Mouse (Mus musculus): ENCODE measurements at regions not wholly inside any gene's neighbourhood (a gene's known extent, or its start where the extent isn't known, plus 50 kb on each side); places are given as distances from the start of the nearest gene placed in this dataset.

- 74% methylated on average over 1 of the region's 1 CpGs for WGBS
- ATAC-seq = no peak
- Histone ChIP-seq H3K4me3 (no peak overlapping the region), H3K4me2 (no peak overlapping the region), H3K27me3 (no peaks in the 10 kb centered on the region), H3K4me1 (no peaks in the 10 kb centered on the region), H3K27ac (no peak overlapping the region), H3K9ac (no peak overlapping the region), H3K36me3 (ENCODE audit: poor library complexity, severe bottlenecking) (no peaks in the 10 kb centered on the region), H3K9me3 (replicated peaks) (no peaks in the 10 kb centered on the region)
These were observed 1118.6 kb upstream of the Celf2 start for GRCm38 (mm10) chr2:8628007-8628406.

- Histone ChIP-seq H3K4me1 (no peaks in the 10 kb centered on the region), H3K27ac (no peak overlapping the region), H3K9me3 (replicated peaks) (no peaks in the 10 kb centered on the region), H3K36me3 (ENCODE audit: poor library complexity, severe bottlenecking) (no peaks in the 10 kb centered on the region), H3K27me3 (no peaks in the 10 kb centered on the region), H3K9ac (no peak overlapping the region), H3K4me2 (no peak overlapping the region), H3K4me3 (no peak overlapping the region)
- no peak for ATAC-seq
- WGBS = 93% methylated on average over 2 of the region's 2 CpGs
These were observed 1119.3 kb upstream of the Celf2 start for GRCm38 (mm10) chr2:8628485-8629208.

- H3K4me2 ChIP-seq = no peak overlapping the region
- no peaks in the 10 kb centered on the region for H3K36me3 ChIP-seq (ENCODE audit: poor library complexity, severe bottlenecking)
- no peak overlapping the region for H3K9ac ChIP-seq
- WGBS = 45% methylated on average over 7 of the region's 7 CpGs
- H3K27ac ChIP-seq = no peak overlapping the region
- H3K9me3 ChIP-seq (replicated peaks) = no peaks in the 10 kb centered on the region
- no peaks in the 10 kb centered on the region for H3K27me3 ChIP-seq
- H3K4me3 ChIP-seq = no peak overlapping the region
- ATAC-seq = peak; percentile 21; the same call in 1 of the 2 replicates
- no peaks in the 10 kb centered on the region for H3K4me1 ChIP-seq
These were observed 1128.7 kb upstream of the Celf2 start for GRCm38 (mm10) chr2:8638082-8638481.

GRCm38 (mm10) chr2:8639282-8639681 is 1129.9 kb upstream of the Celf2 start:
- Histone ChIP-seq H3K27ac (no peak overlapping the region), H3K4me1 (no peaks in the 10 kb centered on the region), H3K27me3 (no peaks in the 10 kb centered on the region), H3K9me3 (replicated peaks) (no peaks in the 10 kb centered on the region), H3K4me2 (no peak overlapping the region), H3K9ac (no peak overlapping the region), H3K36me3 (ENCODE audit: poor library complexity, severe bottlenecking) (no peaks in the 10 kb centered on the region), H3K4me3 (no peak overlapping the region)
- WGBS = 52% methylated on average over 3 of the region's 3 CpGs
- ATAC-seq = no peak

- H3K36me3 ChIP-seq (ENCODE audit: poor library complexity, severe bottlenecking) = no peaks in the 10 kb centered on the region
- no peak overlapping the region for H3K4me2 ChIP-seq
- WGBS = 46% methylated on average over 1 of the region's 1 CpGs
- H3K27me3 ChIP-seq = no peaks in the 10 kb centered on the region
- no peak overlapping the region for H3K9ac ChIP-seq
- H3K27ac ChIP-seq = no peak overlapping the region
- no peaks in the 10 kb centered on the region for H3K4me1 ChIP-seq
- no peaks in the 10 kb centered on the region for H3K9me3 ChIP-seq (replicated peaks)
- H3K4me3 ChIP-seq = no peak overlapping the region
- ATAC-seq = peak; percentile 53; the same call in 1 of the 2 replicates
These were observed 1136.1 kb upstream of the Celf2 start for GRCm38 (mm10) chr2:8645463-8645862.

- no peak overlapping the region for H3K4me3 ChIP-seq
- H3K4me2 ChIP-seq = no peak overlapping the region
- H3K9ac ChIP-seq = no peak overlapping the region
- no peak for ATAC-seq
- no peaks in the 10 kb centered on the region for H3K9me3 ChIP-seq (replicated peaks)
- H3K36me3 ChIP-seq (ENCODE audit: poor library complexity, severe bottlenecking) = no peaks in the 10 kb centered on the region
- WGBS = 86% methylated on average over 7 of the region's 7 CpGs
- no peaks in the 10 kb centered on the region for H3K4me1 ChIP-seq
- no peak overlapping the region for H3K27ac ChIP-seq
- no peaks in the 10 kb centered on the region for H3K27me3 ChIP-seq
These were observed 1151.2 kb upstream of the Celf2 start for GRCm38 (mm10) chr2:8660544-8660943.

- no peak overlapping the region for H3K4me3 ChIP-seq
- ATAC-seq = peak; percentile 80
- H3K4me2 ChIP-seq = peak overlapping the region; percentile 33; the same call in 1 of the 2 replicates
- no peaks in the 10 kb centered on the region for H3K9me3 ChIP-seq (replicated peaks)
- no peak overlapping the region for H3K27ac ChIP-seq
- H3K36me3 ChIP-seq (ENCODE audit: poor library complexity, severe bottlenecking) = no peaks in the 10 kb centered on the region
- H3K27me3 ChIP-seq = no peaks in the 10 kb centered on the region; the same call in 1 of the 2 replicates
- WGBS = 15% methylated on average over 10 of the region's 10 CpGs
- H3K4me1 ChIP-seq = no peaks in the 10 kb centered on the region
- no peak overlapping the region for H3K9ac ChIP-seq
These were observed 1164.5 kb upstream of the Celf2 start for GRCm38 (mm10) chr2:8673751-8674378.

- Histone ChIP-seq H3K4me3 (no peak overlapping the region), H3K9me3 (replicated peaks) (no peaks in the 10 kb centered on the region), H3K27me3 (no peaks in the 10 kb centered on the region; the same call in 1 of the 2 replicates), H3K27ac (no peak overlapping the region), H3K36me3 (ENCODE audit: poor library complexity, severe bottlenecking) (no peaks in the 10 kb centered on the region), H3K9ac (no peak overlapping the region), H3K4me2 (no peak overlapping the region), H3K4me1 (no peaks in the 10 kb centered on the region)
- WGBS = 79% methylated on average over 4 of the region's 4 CpGs
- no peak for ATAC-seq
These were observed 1166.2 kb upstream of the Celf2 start for GRCm38 (mm10) chr2:8675537-8675936.

GRCm38 (mm10) chr2:8676546-8676945 is 1167.2 kb upstream of the Celf2 start:
- Histone ChIP-seq H3K9me3 (replicated peaks) (no peaks in the 10 kb centered on the region), H3K4me2 (no peak overlapping the region), H3K9ac (no peak overlapping the region), H3K4me1 (no peaks in the 10 kb centered on the region), H3K27ac (no peak overlapping the region), H3K36me3 (ENCODE audit: poor library complexity, severe bottlenecking) (no peaks in the 10 kb centered on the region), H3K27me3 (no peaks in the 10 kb centered on the region; the same call in 1 of the 2 replicates), H3K4me3 (no peak overlapping the region)
- no peak for ATAC-seq
- 14% methylated on average over 4 of the region's 4 CpGs for WGBS

- no peak overlapping the region for H3K27ac ChIP-seq
- no peak overlapping the region for H3K4me2 ChIP-seq
- H3K9me3 ChIP-seq (replicated peaks) = no peaks in the 10 kb centered on the region
- 71% methylated on average over 8 of the region's 8 CpGs for WGBS
- ATAC-seq = no peak
- no peaks in the 10 kb centered on the region for H3K4me1 ChIP-seq
- H3K9ac ChIP-seq = no peak overlapping the region
- H3K4me3 ChIP-seq = no peak overlapping the region
- no peaks in the 10 kb centered on the region for H3K36me3 ChIP-seq (ENCODE audit: poor library complexity, severe bottlenecking)
- no peaks in the 10 kb centered on the region for H3K27me3 ChIP-seq
These were observed 1181.7 kb upstream of the Celf2 start for GRCm38 (mm10) chr2:8690846-8691643.

GRCm38 (mm10) chr2:8729306-8729705 is 1151.7 kb upstream of the 4930412O13Rik start:
- no peaks in the 10 kb centered on the region for H3K27me3 ChIP-seq

GRCm38 (mm10) chr2:8754142-8754541 is 1126.9 kb upstream of the 4930412O13Rik start:
- H3K27me3 ChIP-seq = no peaks in the 10 kb centered on the region
- no peak overlapping the region for H3K4me2 ChIP-seq
- no peak overlapping the region for H3K9ac ChIP-seq
- no peaks in the 10 kb centered on the region for H3K36me3 ChIP-seq (ENCODE audit: poor library complexity, severe bottlenecking)
- ATAC-seq = peak; percentile 73
- 20% methylated on average over 1 of the region's 1 CpGs for WGBS
- H3K27ac ChIP-seq = no peak overlapping the region
- H3K4me3 ChIP-seq = no peak overlapping the region
- no peaks in the 10 kb centered on the region for H3K4me1 ChIP-seq
- H3K9me3 ChIP-seq (replicated peaks) = no peaks in the 10 kb centered on the region

More at GRCm38 (mm10) chr2:8729306-8729705, 1151.7 kb upstream of the 4930412O13Rik start:
- Histone ChIP-seq H3K27ac (no peak overlapping the region), H3K9me3 (replicated peaks) (no peaks in the 10 kb centered on the region), H3K36me3 (ENCODE audit: poor library complexity, severe bottlenecking) (no peaks in the 10 kb centered on the region), H3K4me2 (no peak overlapping the region), H3K4me3 (no peak overlapping the region), H3K9ac (no peak overlapping the region), H3K4me1 (no peaks in the 10 kb centered on the region)
- 68% methylated on average over 8 of the region's 8 CpGs for WGBS
- ATAC-seq = no peak
